Mouse (Mus musculus) splenic B cell, adult 2 months (primary cell): ENCODE measurements around the gene Coa5.

Source experiments
- DNase-seq: peaks from one replicate; pipeline ENCODE4 v3.0.0-alpha.2; 2011; ENCODE audit warnings: low read depth, low spot score
- H3K27me3 ChIP-seq: 2 replicates; pipeline ENCODE4 v1.6.1; 2012; ENCODE audit warnings: mild to moderate bottlenecking, low read length, moderate library complexity, mixed read lengths; ENCODE audit not compliant: control insufficient read depth, poor library complexity, insufficient read depth, severe bottlenecking
- H3K36me3 ChIP-seq: 2 replicates; pipeline ENCODE4 v1.6.1; 2012; ENCODE audit warnings: mild to moderate bottlenecking, low read length, moderate library complexity, mixed read lengths; ENCODE audit not compliant: control insufficient read depth, poor library complexity, insufficient read depth, severe bottlenecking

Coa5 gene

DNA sequence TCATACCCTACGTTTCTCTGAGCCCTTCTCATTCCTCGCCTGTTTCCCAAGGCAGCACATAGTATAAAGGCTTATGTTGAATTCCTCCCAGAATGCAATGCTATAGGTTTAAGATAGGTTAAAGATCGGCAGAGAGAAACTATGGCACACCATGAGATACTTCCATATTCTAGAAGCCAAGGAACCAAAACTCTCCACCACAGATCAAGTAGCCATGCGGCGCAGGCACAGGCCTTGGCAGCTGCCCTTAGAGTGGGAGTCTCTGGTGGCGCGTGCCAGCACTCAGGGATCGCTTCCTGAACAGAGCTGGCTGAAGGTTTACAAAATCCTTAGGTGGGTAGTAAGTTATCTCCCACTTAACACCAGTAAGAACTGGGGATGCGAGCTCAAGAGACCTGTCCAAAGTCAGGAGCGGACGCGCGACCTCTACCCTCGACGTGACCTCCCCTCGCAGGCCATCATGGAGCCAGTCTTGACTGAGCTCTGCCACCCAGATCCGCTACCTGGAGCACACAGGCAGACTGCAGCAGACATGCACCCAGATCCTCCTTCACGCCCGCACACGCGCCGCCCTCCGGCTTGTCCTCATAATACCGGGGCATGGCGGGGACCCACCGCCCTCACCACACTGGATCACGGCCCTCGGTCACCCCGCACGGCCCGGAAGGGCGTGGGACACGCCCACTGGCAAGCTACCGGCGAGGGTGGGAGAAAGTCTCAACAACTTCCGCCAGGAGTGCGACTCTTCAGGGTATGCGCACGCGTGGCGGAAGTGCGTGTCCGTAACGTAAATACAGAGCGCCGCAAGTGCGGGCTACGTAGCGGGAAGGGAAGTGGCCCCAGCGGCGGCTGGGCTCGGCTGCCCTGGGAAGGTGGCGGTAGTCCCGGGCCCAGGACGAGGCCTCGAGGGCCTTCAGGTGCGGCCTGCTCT, at the start of gene Coa5, which contains the start of gene Unc50:
Coa5 (minus strand) TSS at position 738 of the 931 bp plus-strand sequence.
Unc50 (plus strand) TSS at position 774 of the 931 bp plus-strand sequence.
- Histone ChIP-seq H3K36me3 (peaks cover 9% of the 10 kb centered on the region), H3K27me3 (no peaks in the 10 kb centered on the region)
- peak; percentile 96 for DNase-seq

DNA sequence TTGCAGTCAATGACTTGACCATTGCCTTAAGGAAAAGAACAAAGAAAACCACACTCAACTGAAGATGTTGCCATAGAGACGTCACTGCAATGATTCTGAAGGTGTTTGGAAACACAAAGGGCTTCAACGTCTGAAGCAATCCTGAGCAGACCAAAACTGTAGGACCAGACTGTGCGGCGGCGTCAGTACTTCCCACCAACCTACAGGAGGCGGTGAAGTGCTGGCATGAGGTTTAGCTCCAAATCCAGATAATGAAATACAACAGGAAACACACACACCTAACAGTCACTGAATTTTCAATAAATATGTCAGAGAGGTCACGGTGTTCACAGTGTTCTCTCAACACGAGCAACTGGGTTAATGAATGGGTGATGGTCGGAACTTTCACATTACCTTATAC, 49.2 kb upstream of the Coa5 start:
- Histone ChIP-seq H3K27me3 (no peaks in the 10 kb centered on the region), H3K36me3 (no peaks in the 10 kb centered on the region)
- peak; percentile 64 for DNase-seq

DNA sequence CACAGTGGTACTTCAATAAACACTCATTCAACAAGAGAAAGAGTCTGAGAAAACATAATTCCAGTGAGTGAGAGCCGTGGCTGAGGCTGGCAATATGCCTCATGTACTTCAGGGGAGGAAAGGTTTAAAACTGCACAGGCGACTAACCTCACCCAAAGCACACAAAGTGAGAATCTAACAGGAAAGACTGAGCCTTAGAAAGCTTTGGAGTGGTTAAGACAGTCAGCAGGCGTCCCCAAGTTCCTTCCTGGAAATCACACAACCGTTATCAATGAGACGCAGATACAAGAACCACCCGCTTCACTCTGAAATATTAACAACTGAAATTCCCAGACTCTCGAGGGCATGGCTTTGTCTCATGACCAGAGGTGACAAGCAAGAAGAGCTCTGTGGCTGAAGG, 48.5 kb upstream of the Coa5 start:
- DNase-seq = no peak
- Histone ChIP-seq H3K36me3 (no peaks in the 10 kb centered on the region), H3K27me3 (no peaks in the 10 kb centered on the region)

DNA sequence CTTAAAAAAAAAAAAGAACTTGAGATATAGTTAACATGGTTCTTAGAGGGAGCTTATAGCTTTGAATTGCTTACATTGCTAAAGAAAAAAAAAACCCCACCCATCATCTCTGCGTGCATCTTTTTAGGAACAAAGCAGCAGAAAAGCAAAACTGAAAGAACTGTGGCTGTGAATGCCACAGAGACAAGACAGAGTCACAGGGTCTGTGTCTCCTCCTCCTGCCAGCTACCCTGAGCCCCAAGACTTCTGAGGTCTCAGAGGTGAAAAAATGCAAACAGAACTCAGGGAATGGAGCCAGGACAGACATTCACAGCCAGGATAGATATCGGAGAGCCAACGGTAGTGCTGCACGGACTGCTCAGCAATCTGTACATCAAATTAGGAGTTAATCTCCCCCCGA, 48.0 kb upstream of the Coa5 start:
- no peaks in the 10 kb centered on the region for H3K27me3 ChIP-seq
- no peaks in the 10 kb centered on the region for H3K36me3 ChIP-seq
- peak; percentile 65 for DNase-seq

DNA sequence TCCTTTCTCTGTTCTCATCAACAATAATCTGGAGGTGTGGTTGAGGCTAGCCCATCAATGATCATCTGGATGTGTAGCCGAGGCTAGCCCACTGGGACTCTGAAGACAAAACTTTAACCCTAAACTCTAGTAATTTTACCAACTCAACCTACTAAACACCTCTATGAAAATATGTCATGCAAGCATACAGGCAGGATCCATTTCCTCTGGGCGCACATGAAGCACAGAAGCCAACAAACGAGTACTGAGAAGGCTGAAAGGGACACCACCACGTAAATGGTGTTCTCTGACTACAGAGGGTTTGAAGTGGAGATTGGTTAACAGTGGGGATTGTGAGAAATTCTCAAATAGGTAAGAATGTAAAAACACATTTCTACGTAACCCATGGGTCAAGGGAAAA, 47.3 kb upstream of the Coa5 start:
- no peaks in the 10 kb centered on the region for H3K36me3 ChIP-seq
- H3K27me3 ChIP-seq = no peaks in the 10 kb centered on the region
- no peak for DNase-seq

DNA sequence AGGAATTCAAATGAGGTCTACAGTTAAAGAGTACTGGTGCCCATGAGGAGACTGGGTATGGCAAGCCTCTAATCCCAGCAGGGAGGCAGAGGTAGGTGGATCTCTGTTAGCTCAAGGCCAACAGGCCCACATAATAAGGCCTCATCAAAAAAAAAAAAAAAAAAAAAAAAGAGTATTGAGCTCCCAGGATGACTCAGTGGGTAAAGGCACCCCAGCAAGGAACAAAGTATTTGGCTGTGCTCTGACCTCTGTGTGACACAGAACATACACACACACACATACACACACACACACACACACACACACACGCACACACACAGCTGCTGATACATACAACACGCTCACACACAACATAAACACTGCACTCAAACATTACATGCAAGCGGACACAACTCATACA, 45.4 kb upstream of the Coa5 start:
- Histone ChIP-seq H3K27me3 (no peaks in the 10 kb centered on the region), H3K36me3 (no peaks in the 10 kb centered on the region)
- no peak for DNase-seq

DNA sequence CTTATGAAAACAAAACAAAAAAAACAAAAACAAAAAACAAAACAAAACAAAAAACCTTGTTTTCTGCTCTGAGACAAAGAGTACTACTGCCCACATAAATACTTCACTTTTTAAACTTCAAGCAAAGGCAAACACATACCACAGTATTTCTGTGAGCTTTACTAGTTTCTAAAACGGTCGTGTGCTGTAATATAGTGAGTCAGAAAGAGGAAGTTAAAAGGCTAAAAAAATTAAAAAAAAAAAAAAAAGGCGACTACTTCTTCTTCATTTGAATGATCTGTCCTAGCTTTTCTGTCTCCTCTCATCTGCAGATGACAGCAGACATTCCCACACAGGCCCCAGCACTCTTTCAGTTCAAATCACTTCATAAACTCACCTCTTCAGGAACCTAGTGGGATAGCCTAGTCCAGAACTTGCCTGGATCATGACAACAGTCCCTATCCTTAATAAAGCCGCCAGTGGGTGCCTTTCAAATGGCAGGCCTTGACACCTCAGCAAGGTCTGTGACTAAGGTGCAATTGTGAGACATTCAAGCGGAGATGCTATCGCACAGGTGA, 44.8 kb upstream of the Coa5 start:
- Histone ChIP-seq H3K27me3 (no peaks in the 10 kb centered on the region), H3K36me3 (no peaks in the 10 kb centered on the region)
- peak; percentile 74 for DNase-seq

DNA sequence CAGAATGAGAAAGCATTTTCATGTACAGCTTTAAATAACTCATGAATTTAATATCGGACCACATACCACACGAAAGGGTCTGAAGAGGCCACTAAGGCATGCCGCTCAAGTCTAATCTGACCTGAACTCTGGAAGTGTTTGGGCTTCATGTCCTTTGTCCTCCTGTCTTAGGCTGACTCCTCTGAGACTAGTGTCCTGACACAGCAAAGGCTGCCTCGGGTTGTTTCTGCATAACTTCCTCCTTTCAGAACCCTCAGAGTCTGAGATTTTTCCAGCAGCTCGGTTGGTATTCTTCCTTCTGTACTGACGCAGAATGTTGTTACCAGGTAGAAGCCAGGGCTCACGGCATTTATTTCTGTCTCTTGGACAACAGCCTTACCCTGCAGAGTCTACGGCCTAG, 44.1 kb upstream of the Coa5 start:
- H3K36me3 ChIP-seq = no peaks in the 10 kb centered on the region
- peak; percentile 74 for DNase-seq
- no peaks in the 10 kb centered on the region for H3K27me3 ChIP-seq

DNA sequence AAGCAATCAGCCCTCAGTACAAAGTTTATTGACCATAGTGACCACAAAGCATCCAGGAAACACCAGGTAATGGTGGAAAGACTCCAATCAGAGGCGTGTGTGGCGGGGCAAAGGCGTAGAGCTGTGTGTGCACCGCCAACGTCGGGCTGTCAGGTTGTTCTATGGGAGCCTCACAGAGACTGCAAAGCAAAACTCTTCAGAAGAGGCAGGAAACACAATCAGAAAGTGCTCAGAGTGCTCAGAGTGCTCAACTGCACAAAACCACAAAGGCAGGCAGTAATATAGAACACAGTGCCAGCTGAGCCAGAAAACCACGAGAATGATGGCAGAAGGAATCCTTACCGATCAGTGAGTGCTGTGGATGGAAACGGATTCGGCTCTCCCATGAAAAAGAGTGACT, 43.3 kb upstream of the Coa5 start:
- H3K27me3 ChIP-seq = no peaks in the 10 kb centered on the region
- H3K36me3 ChIP-seq = no peaks in the 10 kb centered on the region
- no peak for DNase-seq

DNA sequence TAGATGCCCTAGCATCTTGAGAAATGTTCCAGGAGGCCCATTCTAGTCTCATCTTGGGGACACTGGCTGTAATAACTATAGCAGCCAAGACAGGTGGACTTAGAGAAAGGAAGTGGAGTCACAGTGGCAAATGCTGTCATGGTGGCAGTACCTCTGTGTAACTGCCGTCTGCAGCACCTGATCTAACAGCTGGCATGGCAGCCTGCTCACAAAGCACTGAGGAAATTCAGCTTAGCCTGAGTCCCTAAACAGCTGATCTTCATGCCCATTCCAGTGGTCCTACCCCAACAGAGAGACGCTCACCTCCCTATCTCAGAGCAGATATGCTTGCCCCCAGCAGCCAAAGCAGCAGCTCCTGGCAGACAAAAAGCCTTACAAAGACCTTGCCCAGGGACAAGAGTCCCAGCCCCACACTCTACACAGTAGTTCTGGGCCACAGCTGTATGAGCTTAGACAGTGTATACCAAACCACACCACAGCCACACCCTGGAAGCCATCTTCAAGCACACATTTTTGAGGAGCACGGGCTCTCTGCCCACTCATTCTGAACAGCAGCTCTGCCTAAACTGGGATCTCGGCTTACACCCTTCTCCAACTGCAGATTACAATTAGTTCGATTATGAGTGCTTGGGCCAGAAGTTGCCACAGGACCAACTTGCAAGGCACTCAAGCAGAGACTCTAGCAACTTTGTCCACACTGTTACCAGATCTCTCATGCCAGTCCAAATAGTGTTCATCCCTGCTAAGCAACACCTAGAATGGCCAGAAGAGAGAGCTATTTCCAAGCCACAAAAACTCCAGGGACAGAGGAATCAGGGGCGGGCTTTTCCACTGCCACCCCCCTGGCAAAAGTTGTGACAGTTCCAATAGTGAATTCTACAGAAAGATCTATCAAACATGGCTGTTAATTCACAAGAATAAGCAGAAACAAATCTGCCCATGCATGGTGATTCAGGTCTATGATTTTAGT, 41.6 kb upstream of the Coa5 start:
- Histone ChIP-seq H3K27me3 (no peaks in the 10 kb centered on the region), H3K36me3 (no peaks in the 10 kb centered on the region)
- DNase-seq = no peak

DNA sequence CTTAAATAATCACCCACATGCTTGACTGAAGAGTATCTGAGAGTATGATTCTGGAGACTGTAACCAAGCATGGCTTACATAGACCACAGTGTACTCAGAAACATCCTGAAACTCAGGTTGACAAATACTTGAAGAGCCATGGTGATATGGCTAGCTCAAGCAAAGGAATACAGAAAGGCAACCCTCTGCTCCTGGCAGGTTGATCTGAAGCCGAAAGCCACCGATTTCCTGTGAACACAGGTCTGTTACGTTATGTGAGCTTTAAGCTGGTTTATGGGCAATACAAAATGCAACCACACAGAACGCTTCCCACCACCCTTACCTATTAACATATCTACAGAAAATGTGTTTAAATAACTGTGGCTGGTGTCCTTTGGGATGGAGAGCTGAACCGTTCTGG, 39.1 kb upstream of the Coa5 start:
- peaks cover 4% of the 10 kb centered on the region; the same call in 1 of the 2 replicates for H3K36me3 ChIP-seq
- DNase-seq = no peak

DNA sequence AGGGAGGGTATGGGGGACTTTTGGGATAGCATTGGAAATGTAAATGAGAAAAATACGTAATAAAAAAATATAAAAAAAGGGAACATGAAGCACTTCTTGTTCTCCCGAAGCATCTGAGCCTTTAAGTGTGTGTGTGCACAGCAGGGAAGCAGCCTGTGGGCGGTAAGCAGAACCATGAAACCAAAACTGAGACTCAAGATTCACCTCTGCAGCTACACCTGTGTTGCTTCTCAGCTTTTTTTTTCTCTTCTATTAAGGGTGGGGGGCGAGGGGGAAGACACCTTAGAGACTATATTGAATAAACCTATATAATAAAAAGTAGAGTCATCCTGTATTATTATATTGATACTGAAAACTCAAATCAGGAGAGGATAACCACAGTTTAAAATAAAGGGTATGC, 37.9 kb upstream of the Coa5 start:
- Histone ChIP-seq H3K27me3 (no peaks in the 10 kb centered on the region; the same call in 1 of the 2 replicates), H3K36me3 (peaks cover 4% of the 10 kb centered on the region; the same call in 1 of the 2 replicates)
- peak; percentile 55 for DNase-seq

More for the DNA sequence above, 39.1 kb upstream of the Coa5 start:
- no peaks in the 10 kb centered on the region; the same call in 1 of the 2 replicates for H3K27me3 ChIP-seq

DNA sequence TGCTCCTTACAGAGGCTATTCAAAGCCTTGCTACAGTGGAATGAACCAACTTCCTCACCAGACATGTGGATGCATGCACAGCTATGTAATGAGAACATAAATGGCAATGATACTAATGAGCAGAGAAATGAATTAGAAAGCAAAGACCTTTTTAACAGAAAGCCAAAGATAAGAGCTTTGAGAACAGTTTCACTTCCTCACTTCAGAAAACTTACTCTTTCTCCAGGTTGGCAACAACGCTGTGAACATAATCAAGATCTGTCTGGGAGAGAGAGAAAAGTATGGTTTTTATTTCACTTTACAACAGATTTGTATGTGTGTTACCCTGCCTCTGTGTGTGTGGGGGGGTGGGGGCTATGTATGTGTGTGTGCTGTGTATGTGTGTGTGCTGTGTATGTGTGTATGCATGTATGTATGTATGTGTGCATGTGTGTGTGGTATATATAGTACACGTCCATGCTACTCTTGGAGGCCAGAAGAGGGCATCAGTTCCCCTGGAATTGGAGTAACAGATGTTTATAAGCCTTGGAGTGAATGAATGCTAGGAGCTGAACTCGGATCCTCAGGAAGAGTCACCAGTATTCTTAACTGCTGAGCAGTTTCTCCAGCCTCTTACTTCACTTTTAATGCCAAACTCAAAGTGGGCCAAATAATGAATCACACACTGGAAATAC, 36.6 kb upstream of the Coa5 start:
- peak; percentile 62 for DNase-seq

DNA sequence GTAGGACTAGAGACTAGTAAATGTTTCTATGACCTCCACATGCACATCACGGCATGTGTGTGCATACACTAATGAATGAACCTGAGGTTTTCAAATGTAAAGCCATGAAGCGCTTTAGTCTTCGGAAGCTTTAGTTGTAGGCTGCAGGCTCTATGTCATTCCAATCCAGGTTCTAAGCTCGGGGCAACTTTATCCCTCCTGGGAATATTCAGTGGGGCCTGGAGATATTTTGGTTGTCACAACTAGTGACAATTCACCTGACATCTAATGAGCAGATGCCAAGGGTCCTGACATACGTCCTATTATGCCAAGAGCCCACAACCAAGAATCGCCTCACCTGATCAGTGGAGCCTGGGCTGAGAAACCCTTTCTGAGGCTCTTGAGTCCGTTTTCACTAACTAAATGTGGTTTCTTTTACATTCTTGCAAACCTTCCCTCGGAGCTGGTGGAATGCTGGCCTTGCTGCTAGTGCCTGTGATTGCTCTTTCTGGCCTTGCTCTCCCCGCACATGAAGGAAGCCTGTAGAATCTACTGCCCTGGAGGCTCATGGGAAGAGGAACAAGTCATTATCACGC, 35.1 kb upstream of the Coa5 start:
- no peaks in the 10 kb centered on the region; the same call in 1 of the 2 replicates for H3K27me3 ChIP-seq
- DNase-seq = no peak
- H3K36me3 ChIP-seq = peaks cover 11% of the 10 kb centered on the region; the same call in 1 of the 2 replicates

More for the DNA sequence above, 36.6 kb upstream of the Coa5 start:
- Histone ChIP-seq H3K36me3 (peaks cover 6% of the 10 kb centered on the region; the same call in 1 of the 2 replicates), H3K27me3 (no peaks in the 10 kb centered on the region; the same call in 1 of the 2 replicates)
